Mouse (Mus musculus): ENCODE measurements around the gene Cfap206. TPM values are rescaled to one million over a fixed set of nuclear protein-coding genes. Genes with fewer than 3 reads are reported as not detected.
"Not testable (repeated sequence)": the region's sequence is repeated elsewhere in the genome, so short reads cannot be mapped to it uniquely, and the experiment has no call there.

Gene Cfap206
- not detected in 2 replicates for polyA plus RNA-seq (2012; ENCODE audit: insufficient read depth, insufficient read length, missing spikeins)

DNA sequence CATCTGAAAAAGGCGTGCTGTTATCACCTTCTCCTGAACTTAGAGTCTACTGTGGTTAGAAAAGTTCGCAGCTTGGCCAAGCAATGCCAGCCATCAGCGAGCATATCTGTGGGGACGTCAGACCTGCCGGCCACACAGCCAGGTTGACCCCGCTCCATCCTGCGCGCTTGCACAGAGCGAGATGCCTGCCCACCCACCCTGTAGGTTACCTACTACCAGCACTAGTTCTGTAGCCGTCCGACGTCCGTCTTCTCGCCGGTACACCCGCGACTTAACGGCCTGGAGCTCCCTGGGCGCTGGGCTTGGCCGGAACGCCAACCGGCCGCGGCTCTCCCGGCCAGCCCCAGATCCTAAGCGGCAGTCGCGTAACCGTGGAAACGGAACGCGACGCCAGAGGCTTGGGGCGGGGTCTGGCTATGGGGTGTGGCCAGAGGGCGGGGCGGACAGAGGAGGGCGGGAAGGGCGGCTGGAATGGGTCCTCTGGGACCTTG lies at the start of gene Cfap206:
Cfap206 (minus strand) TSS at position 356 of the 491 bp plus-strand sequence.
- Histone ChIP-seq H3K27ac (replicated peaks; ENCODE audit: low read depth, low read length) (no peak within 1 kb of the TSS), H3K4me3 (ENCODE audit: insufficient read depth, low read depth, low read length) (peak within 1 kb of the TSS; percentile 60)

DNA sequence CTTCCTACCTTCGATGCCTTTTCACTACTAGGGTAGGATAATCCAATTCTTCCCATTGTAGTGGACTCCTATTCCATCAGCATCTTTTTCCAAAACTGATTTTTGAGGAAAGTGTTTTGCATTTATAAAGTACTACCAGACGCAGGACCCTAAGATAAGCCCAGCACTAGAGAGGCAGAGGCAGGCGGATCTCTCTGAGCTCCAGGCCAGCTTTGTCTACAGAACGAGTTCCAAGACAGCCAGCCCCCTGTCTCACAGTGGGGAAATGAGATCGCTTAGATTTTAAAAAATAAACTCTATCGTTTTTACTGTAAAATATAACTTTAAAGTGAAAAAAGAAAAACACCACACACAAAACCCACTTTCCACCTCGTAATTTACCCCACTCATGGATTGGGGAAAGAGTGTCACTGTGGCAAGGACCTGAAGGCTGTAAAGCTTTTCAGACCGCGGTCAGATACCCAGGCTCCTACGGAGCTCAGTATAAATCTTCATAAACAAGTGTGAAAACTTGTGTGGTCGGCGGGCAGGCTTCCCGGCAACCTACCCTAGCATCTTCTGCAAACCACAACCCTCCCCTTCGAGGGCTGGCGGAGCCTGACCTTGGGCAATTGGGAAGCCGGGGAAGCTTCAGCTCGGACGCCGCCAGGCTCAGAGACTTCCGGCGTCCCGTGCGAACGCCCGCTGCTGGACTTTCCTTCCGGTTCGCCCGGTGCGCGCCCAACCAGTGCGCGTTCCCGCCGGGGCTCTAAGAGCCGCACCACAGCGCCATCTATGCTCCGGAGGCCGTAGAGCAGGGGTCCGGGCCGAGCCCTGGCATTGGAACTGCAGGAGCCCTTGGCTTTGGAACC lies 47.9 kb upstream of the Cfap206 start, which contains the start of gene Smim8:
Smim8 (minus strand) TSS at position 747 of the 851 bp plus-strand sequence.
- Histone ChIP-seq H3K4me1 (ENCODE audit: control insufficient read depth, insufficient read depth, insufficient read length, low read length) (peaks cover 3% of the 10 kb centered on the region), H3K27ac (replicated peaks; ENCODE audit: low read depth, low read length) (peak within 1 kb of the TSS; percentile 92), H3K4me3 (ENCODE audit: insufficient read depth, low read depth, low read length) (peak within 1 kb of the TSS; percentile 96)

More for the DNA sequence above, at the start of gene Cfap206:
- H3K4me1 ChIP-seq (ENCODE audit: control insufficient read depth, insufficient read depth, insufficient read length, low read length): no peaks in the 10 kb centered on the region

DNA sequence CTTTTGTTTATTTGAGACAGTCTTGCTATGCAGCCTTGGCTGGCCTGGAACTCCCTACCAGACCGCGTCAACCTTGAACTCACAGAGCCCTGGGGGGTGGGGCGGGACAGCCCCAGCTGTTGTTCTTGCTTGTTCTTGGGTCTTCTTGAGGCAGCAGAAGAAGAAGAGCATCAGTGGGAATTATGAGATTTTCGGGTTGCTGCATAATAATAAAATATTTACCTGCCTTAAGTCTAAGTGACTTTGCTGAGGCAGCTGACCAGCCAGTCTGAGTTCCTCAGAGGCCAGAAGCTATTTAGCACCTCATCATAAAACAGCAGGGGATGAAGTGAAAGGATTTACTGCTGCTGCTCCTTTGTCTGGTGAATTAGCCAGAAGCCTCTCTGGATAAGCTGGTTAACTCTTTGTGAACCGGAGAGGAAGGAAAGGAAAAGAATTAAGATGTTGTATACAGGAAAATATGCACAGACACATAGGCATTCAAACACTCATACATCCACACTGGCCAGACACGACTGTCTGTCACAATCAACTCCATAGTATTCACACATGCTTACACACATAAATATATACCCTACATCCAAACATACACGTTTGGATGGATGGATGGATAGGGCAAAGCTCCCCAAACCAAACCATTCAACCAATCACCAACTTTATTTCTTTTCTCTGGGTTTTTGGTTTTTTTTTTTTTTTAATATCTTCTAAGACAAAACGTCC lies 41.8 kb upstream of the Cfap206 start:
- H3K4me1 ChIP-seq (ENCODE audit: control insufficient read depth, insufficient read depth, insufficient read length, low read length): peaks cover 1% of the 10 kb centered on the region
- no peak overlapping the region for H3K27ac ChIP-seq (replicated peaks; ENCODE audit: low read depth, low read length)
- H3K4me3 ChIP-seq (ENCODE audit: insufficient read depth, low read depth, low read length): no peak overlapping the region

DNA sequence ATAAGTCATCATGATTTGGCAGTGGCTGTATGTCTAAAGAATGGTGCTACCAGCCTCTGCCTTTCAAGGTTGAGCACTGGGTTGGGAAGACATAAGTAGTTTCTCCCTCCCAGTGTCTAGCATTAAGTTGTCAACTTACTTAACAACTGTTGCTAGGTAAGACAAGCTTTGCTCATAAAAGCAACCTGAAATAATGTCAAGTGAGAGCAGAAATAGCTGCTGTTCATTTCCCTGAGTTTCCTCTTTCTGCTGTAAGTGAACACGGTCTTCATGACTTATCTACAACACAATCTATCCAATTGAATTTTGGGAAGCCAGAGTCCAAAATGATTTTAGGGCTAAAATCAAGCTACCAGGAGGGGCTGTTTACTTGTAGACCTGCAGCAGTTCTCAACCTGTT lies 26.2 kb upstream of the Cfap206 start, which contains the start of gene Gm136:
Gm136 (minus strand) TSS at position 101 of the 400 bp plus-strand sequence.
- no peaks in the 10 kb centered on the region for H3K4me1 ChIP-seq (ENCODE audit: control insufficient read depth, insufficient read depth, insufficient read length, low read length)
- no peak within 1 kb of the TSS for H3K4me3 ChIP-seq (ENCODE audit: insufficient read depth, low read depth, low read length)

DNA sequence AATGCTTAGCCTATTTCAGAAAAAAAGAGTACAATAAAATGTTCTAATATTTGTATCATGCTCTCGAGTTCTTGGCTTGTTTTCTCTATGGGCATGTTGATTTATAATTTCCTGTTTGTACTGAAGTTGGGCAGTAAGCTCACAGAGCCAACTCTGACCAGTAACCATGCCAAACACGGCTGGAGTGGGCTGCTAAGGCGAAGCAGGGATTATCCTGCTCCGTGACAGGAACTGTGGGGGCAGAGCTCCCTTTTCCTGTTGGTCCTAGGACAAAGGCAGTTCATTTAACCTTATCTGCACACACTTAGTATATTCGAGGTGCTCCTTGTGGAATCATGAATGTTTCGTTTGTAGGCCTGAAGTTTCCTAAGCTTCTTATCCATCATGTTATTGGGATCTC lies 19.2 kb upstream of the Cfap206 start:
- H3K4me1 ChIP-seq (ENCODE audit: control insufficient read depth, insufficient read depth, insufficient read length, low read length): peaks cover 2% of the 10 kb centered on the region; the same call in 1 of the 2 replicates
- no peak overlapping the region for H3K27ac ChIP-seq (replicated peaks; ENCODE audit: low read depth, low read length)
- H3K4me3 ChIP-seq (ENCODE audit: insufficient read depth, low read depth, low read length): no peak overlapping the region

More for the DNA sequence above, 26.2 kb upstream of the Cfap206 start, which contains the start of gene Gm136:
- H3K27ac ChIP-seq (replicated peaks; ENCODE audit: low read depth, low read length): no peak within 1 kb of the TSS

DNA sequence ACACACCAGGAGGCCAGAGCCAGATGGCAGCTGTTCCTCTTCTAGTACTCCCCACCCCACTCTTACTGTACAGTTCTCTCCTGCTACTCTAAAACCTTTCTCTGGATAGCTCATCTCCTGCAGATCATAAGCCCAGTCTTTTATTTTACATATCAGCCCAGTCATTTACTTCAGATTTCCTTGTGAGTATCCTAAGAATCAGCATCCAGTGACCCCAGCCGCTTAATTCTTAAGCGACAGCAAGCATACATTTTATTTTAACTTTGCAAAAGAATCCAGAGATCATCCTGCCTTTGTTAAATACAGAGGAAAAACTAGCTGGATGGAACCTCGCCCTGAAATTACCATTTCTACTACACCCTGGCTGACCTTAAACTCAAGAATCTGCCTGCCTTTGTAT lies 4.5 kb upstream of the Cfap206 start:
- Histone ChIP-seq H3K4me3 (ENCODE audit: insufficient read depth, low read depth, low read length) (no peak overlapping the region), H3K27ac (replicated peaks; ENCODE audit: low read depth, low read length) (no peak overlapping the region), H3K4me1 (ENCODE audit: control insufficient read depth, insufficient read depth, insufficient read length, low read length) (no peaks in the 10 kb centered on the region)

DNA sequence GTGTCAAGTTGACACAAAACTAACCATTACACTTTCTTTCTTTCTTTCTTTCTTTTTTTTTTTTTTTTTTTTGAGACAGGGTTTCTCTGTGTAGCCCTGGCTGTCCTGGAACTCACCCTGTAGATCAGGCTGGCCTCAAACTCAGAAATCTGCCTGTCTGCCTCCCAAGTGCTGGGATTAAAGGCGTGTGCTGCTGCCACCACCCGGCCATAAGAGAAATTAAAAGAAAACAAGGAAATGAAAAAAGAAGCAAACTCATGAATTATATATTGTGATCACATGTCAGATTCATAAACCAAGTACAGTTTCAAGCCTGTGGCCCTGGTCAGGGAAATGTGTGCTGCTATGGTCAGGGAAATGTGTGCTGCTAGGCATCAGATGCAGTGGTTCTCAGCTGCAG lies 3.4 kb upstream of the Cfap206 start:
- not testable (repeated sequence) for H3K27ac ChIP-seq (replicated peaks; ENCODE audit: low read depth, low read length); H3K4me1 ChIP-seq (ENCODE audit: control insufficient read depth, insufficient read depth, insufficient read length, low read length); H3K4me3 ChIP-seq (ENCODE audit: insufficient read depth, low read depth, low read length)

DNA sequence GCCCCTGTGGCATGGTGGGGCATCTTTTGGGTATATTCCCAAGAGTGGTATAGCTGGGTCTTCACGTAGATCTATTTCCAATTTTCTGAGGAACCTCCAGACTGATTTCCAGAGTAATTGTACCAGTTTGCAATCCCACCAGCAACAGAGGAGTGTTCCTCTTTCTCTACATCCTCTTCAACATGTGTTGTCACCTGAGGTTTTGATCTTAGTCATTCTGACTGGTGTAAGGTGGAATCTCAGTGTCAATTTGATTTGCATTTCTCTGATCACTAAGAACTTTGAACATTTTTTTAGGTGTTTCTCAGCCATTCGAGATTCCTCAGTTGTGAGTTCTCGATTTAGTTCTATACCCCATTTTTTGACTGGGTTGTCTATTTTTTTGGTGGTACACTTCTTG lies 4.3 kb downstream of the Cfap206 start:
- H3K4me1 ChIP-seq (ENCODE audit: control insufficient read depth, insufficient read depth, insufficient read length, low read length); H3K27ac ChIP-seq (replicated peaks; ENCODE audit: low read depth, low read length); H3K4me3 ChIP-seq (ENCODE audit: insufficient read depth, low read depth, low read length): not testable (repeated sequence)

DNA sequence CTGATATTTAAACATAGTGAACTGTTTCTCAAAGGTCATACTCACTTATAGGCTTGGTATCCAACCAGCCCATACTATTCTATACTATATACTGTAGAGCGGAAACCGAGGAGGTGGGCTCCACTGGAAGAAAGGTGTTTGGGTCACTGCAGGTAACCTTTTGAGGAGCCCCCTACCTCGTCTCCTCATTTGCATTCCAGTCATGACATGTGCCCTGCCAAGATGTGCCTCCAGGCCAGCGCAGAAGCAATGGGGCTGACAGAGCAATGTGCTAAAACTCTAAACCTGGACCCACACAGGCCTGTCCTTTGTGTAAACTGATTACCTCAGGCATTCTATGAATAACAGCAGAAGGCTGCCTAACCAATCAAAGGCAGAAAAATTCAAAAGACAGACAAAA lies 5.7 kb downstream of the Cfap206 start:
- Histone ChIP-seq H3K27ac (replicated peaks; ENCODE audit: low read depth, low read length) (no peak overlapping the region), H3K4me3 (ENCODE audit: insufficient read depth, low read depth, low read length) (no peak overlapping the region), H3K4me1 (ENCODE audit: control insufficient read depth, insufficient read depth, insufficient read length, low read length) (no peaks in the 10 kb centered on the region)

DNA sequence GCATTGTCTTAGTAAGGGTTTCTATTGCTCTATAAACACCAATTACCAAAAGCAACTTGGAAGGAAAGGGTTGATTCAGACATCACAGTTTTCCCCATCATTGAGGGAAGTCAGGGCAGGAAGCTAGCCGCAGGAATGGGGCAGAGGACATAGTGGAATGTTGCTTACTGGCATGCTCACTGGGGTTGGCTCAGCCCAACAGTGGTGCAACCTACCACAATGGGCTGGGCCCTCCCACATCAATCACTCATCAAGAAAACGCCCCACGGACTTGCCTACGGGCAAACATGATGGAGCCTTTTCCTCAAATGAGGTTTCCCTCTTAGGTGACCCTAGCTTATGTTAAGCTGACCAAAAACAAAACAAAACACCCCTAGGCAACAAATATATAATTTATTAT lies 6.8 kb downstream of the Cfap206 start:
- no peak overlapping the region for H3K4me3 ChIP-seq (ENCODE audit: insufficient read depth, low read depth, low read length)
- no peak overlapping the region for H3K27ac ChIP-seq (replicated peaks; ENCODE audit: low read depth, low read length)
- no peaks in the 10 kb centered on the region for H3K4me1 ChIP-seq (ENCODE audit: control insufficient read depth, insufficient read depth, insufficient read length, low read length)

DNA sequence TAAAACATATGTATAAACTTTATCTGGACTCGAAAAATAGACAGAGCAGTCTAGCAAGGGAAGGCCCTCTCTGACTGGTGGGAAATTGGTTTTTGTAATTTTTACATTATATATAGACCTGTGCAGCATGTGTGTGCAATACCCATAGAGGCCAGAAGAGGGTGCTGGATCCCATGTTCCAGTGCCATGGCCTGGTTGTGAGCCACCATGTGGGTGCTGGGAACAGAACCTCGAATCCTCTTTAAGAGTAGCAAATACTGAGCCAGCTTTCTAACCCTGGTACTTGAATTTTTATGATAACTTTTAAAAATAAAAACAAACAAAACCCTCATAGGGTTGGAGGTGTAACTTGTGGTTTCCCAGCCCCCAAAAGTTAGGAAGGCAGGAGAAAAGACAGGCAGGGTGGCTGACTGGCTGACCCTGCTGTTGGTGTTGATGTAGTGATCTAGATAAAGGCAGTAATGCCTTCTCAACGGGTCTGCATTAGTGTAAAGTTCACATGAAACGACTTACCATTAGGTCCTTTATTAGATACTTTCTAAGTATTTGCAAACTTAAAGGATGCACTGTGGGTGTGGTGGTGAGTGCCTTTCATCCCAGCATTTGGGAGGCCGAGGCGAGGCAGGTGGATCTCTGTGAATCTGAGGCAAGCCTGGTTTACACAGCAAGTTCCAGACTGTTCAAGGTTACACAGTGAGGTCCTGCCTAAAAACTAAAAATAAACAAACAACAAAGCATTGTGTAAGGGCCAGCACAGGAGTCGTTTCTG lies 9.7 kb downstream of the Cfap206 start:
- Histone ChIP-seq H3K27ac (replicated peaks; ENCODE audit: low read depth, low read length) (no peak overlapping the region), H3K4me1 (ENCODE audit: control insufficient read depth, insufficient read depth, insufficient read length, low read length) (no peaks in the 10 kb centered on the region), H3K4me3 (ENCODE audit: insufficient read depth, low read depth, low read length) (no peak overlapping the region)

DNA sequence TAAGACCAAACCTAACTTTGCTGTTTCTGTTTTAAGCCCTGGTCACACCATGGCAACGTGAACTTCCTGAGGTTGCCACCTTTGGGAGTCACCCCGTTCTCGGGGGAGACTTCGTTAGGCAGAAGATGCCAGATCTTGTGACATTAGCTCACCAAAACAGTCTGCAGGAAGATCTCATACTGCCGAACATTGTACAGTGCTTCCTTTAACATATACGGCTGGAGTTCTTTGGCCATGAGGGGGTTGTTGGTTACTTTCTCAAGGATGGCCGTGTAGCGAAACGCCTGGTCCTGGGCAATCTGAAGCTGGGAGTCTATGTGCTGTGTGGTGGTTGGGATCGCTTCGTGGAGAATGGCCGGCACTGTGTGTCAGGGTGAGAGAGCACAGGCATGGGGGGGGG lies 10.6 kb downstream of the Cfap206 start:
- no peak overlapping the region for H3K27ac ChIP-seq (replicated peaks; ENCODE audit: low read depth, low read length)
- no peak overlapping the region for H3K4me3 ChIP-seq (ENCODE audit: insufficient read depth, low read depth, low read length)
- H3K4me1 ChIP-seq (ENCODE audit: control insufficient read depth, insufficient read depth, insufficient read length, low read length): no peaks in the 10 kb centered on the region

DNA sequence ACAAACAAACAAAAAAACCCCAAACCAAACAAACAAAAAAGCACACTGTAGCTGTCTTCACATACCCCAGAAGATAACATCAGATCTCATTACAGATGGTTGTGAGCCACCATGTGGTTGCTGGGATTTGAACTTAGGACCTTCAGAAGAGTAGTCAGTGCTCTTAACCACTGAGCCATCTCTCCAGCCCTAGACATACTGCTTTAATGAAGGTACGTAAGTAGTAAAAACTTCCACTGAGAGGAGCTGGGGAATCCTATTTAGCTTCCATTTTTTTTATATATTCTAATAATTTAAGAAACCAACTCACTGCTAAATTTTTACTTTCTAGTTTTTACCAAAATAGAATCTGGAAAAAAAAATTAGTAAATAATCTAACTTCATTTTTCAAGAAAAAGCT lies 14.9 kb downstream of the Cfap206 start:
- Histone ChIP-seq H3K27ac (replicated peaks; ENCODE audit: low read depth, low read length) (no peak overlapping the region), H3K4me1 (ENCODE audit: control insufficient read depth, insufficient read depth, insufficient read length, low read length) (no peaks in the 10 kb centered on the region)

DNA sequence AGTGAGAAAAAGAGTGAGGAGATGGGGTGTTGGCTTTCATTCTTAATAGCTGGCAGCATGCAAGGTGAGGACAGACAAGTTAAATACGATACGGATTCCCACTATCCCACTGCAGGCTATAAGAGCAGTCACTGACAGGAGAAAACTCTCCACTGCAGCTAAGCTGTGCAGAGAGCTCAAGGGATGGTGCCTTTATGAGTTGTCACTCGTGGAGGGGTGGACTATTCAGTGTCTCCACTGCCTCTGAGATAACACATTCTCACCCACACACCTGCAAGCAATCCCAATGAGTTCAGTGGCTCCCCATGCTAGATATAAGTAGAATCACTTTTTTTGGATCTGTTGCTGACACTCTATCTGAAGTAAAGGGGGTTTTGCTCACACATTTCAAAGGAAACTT lies 21.9 kb downstream of the Cfap206 start:
- H3K4me3 ChIP-seq (ENCODE audit: insufficient read depth, low read depth, low read length): no peak overlapping the region
- H3K4me1 ChIP-seq (ENCODE audit: control insufficient read depth, insufficient read depth, insufficient read length, low read length): no peaks in the 10 kb centered on the region
- H3K27ac ChIP-seq (replicated peaks; ENCODE audit: low read depth, low read length): no peak overlapping the region

More for the DNA sequence above, 14.9 kb downstream of the Cfap206 start:
- no peak overlapping the region for H3K4me3 ChIP-seq (ENCODE audit: insufficient read depth, low read depth, low read length)

DNA sequence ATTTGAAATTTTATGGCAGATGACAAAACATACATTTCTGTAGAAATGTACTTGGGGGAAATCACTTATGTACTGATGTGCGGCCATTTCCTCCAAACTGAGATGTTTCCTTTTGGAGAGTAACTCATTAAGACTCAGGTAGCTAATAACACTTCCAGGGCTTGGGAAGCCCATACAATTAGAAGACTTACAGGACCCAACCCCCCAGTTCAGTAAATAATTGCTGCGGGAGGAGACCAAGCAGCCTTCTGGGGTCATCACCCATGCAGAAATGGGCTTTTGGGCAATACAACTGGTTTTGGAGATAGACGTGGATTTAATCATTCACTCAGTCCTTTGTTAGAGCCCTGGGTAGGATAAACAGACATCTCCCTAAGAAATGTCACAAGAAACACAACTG lies 22.8 kb downstream of the Cfap206 start:
- no peak overlapping the region for H3K27ac ChIP-seq (replicated peaks; ENCODE audit: low read depth, low read length)
- no peak overlapping the region for H3K4me3 ChIP-seq (ENCODE audit: insufficient read depth, low read depth, low read length)
- no peaks in the 10 kb centered on the region for H3K4me1 ChIP-seq (ENCODE audit: control insufficient read depth, insufficient read depth, insufficient read length, low read length)
